Mouse (Mus musculus) stomach, postnatal 0 days (tissue): ENCODE results near the gene Cand2. TPM values are rescaled to one million over a fixed set of nuclear protein-coding genes. Genes with fewer than 3 reads are reported as not detected.

ENCODE experiments used
- ATAC-seq: fragments of 200-750 bp; cut with Nextera tagmentation; 2 replicates; pipeline ENCODE4 v1.8.0; 2017; ENCODE audit not compliant: low FRiP score, low TSS enrichment
- DNase-seq: peaks from one replicate; pipeline ENCODE4 v3.0.0-alpha.2; 2016; ENCODE audit warnings: low spot score
- H3K27ac ChIP-seq: fragments of 300-500 bp; sonication (generic); replicated peaks from 2 replicates; pipeline ENCODE4 v1.5.1; 2014; ENCODE audit warnings: mild to moderate bottlenecking, control low read depth
- H3K27me3 ChIP-seq: fragments of 300-500 bp; sonication (generic); 2 replicates; pipeline ENCODE4 v1.6.1; 2014; ENCODE audit warnings: low read length; ENCODE audit not compliant: control insufficient read depth, insufficient read depth
- H3K36me3 ChIP-seq: fragments of 300-500 bp; sonication (generic); 2 replicates; pipeline ENCODE4 v1.6.1; 2014; ENCODE audit warnings: low read length, mixed read lengths; ENCODE audit not compliant: control insufficient read depth, insufficient read depth
- H3K4me1 ChIP-seq: fragments of 300-500 bp; sonication (generic); replicated peaks from 2 replicates; pipeline ENCODE4 v1.6.1; 2014; ENCODE audit warnings: antibody characterized with exemption; ENCODE audit not compliant: control insufficient read depth, insufficient read depth
- H3K4me2 ChIP-seq: fragments of 300-500 bp; sonication (generic); replicated peaks from 2 replicates; pipeline ENCODE4 v1.6.1; 2014; ENCODE audit warnings: low read depth, mild to moderate bottlenecking, control low read depth, moderate library complexity
- H3K4me3 ChIP-seq: fragments of 300-500 bp; sonication (generic); 2 replicates; pipeline ENCODE4 v1.5.1; 2014; ENCODE audit warnings: low read depth, low read length, control low read depth
- H3K9ac ChIP-seq: fragments of 300-500 bp; sonication (generic); 2 replicates; pipeline ENCODE4 v1.6.1; 2014; ENCODE audit warnings: mild to moderate bottlenecking, low read length, control low read depth, mixed read lengths
- H3K9me3 ChIP-seq: fragments of 300-500 bp; sonication (generic); 2 replicates; pipeline ENCODE4 v1.6.1; 2016; ENCODE audit warnings: low read length; ENCODE audit not compliant: control insufficient read depth
- CTCF ChIP-seq: IDR thresholded peaks from 2 replicates; pipeline ENCODE4 v1.5.1; 2016; ENCODE audit warnings: antibody characterized with exemption, low read depth, mild to moderate bottlenecking, moderate library complexity
- EP300 ChIP-seq: optimal IDR thresholded peaks from 2 replicates; pipeline ENCODE3; 2016; ENCODE audit warnings: antibody characterized with exemption
- WGBS: fragments of 180-500 bp; shearing (Covaris S2); extraction: QIAGEN DNeasy Blood & Tissue Kit; methylation state at CpG from one replicate; pipeline ENCODE4 v1.1.7; 2014; 5-methylcytosine and 5-hydroxymethylcytosine counted together
- polyA plus RNA-seq: library from polyadenylated mRNA; unstranded; fragments of >200 nt; fragmentation: Nextera tagmentation; extraction: Ambion mirVana; gene quantifications from 2 replicates; pipeline ENCODE4 v1.2.1, GENCODE M21; 2015

The Cand2 gene
- polyA plus RNA-seq, 1 experiment from 2014 or later: 3.2 TPM

DNA sequence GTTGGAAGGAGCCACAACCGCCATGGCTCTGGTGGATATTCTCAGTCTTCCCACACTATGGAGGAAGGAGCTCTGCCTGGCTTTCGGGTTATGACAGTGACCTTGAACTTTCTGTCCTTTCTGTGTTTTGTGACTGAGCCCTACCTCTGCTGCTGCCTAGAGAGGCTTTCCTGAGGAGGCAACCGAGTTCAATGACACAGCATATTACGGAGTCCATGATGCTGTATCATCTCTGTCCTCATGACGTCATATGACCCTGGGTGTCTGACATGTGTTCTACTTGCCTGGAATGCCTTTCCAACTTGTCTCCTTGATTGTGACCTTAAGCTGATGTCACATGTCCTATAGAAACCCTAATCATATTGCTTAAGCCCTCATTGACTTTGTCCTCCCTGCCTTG is 35.3 kb upstream of the Cand2 start:
- Histone ChIP-seq H3K27me3 (no peaks in the 10 kb centered on the region), H3K9ac (no peak overlapping the region), H3K27ac (no peak overlapping the region), H3K9me3 (no peaks in the 10 kb centered on the region), H3K4me3 (no peak overlapping the region), H3K36me3 (no peaks in the 10 kb centered on the region), H3K4me2 (no peak overlapping the region), H3K4me1 (no peaks in the 10 kb centered on the region)
- 88% methylated on average over 5 of the region's 5 CpGs for WGBS
- ATAC-seq (no peak), DNase-seq (no peak)
- no peak for TF ChIP-seq CTCF
- no peak for TF ChIP-seq EP300

DNA sequence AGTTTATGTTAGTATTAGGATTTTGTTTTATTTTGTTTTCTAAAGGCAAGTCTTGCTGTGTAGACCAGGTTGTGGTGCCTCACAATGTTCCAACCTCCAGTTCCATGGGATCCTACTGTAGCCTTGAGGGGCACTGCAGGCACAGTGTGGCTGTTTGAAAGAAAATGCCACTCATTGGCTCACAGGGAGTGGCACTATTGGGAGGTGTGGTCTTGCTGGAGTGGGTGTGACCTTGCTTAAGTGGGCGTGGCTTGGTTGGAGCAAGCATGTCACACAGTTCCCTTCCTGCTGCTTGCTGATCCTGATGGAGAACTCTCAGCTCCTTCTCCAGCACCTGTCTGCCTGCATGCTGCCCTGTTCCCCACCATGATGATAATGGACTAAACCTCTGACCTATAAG is 30.8 kb upstream of the Cand2 start:
- Histone ChIP-seq H3K36me3 (no peaks in the 10 kb centered on the region), H3K9ac (no peak overlapping the region), H3K4me2 (no peak overlapping the region), H3K9me3 (no peaks in the 10 kb centered on the region), H3K4me3 (no peak overlapping the region), H3K4me1 (no peaks in the 10 kb centered on the region), H3K27me3 (no peaks in the 10 kb centered on the region), H3K27ac (no peak overlapping the region)
- ATAC-seq (peak; percentile 89), DNase-seq (peak; percentile 65)
- no peak for TF ChIP-seq CTCF
- TF ChIP-seq EP300: no peak
- 0% methylated on average over 1 of the region's 1 CpGs for WGBS

DNA sequence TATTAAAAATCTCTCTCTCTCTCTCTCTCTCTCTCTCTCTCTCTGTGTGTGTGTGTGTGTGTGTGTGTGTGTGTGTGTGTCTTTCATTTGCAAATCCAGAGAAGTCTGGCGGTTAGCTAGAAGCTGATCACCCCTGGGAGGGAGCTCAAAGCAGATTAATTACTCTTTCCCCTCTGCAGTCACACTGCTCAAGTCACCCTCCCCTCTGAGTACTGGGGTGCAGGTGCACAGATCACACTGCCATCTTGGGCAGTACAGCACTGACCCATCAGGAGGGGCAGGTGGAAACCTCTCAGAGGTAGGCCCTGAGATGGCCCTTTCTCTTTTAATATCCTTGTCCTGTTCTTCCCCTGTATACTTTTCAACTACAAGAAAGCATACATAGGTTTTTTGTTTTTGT is 28.0 kb upstream of the Cand2 start:
- Histone ChIP-seq H3K27ac (no peak overlapping the region), H3K4me3 (no peak overlapping the region), H3K9me3 (no peaks in the 10 kb centered on the region), H3K4me1 (no peaks in the 10 kb centered on the region), H3K27me3 (no peaks in the 10 kb centered on the region), H3K4me2 (no peak overlapping the region), H3K36me3 (no peaks in the 10 kb centered on the region), H3K9ac (no peak overlapping the region)
- ATAC-seq: no peak
- TF ChIP-seq CTCF (no peak), EP300 (no peak)
- DNase-seq: no peak
- 38% methylated on average over 1 of the region's 1 CpGs for WGBS

DNA sequence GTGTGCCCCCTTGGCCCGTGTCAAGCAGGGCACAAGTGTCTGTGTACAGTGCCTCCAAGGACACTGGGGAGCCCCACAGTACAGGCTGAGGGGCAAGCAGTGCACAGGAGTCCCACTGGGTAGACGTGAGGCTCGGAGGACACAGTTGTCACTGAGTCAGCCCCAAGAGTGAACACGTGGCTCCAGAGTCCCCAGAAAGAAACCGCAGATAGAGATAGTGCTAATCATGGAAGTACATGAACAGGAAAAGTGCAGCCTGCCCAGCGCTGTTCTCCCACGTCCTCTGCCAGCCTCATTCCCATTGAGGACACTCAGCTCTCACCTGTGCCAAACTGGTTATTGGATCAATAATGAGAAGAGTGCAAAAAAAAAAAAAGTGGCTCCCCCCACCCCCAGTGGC is 18.8 kb upstream of the Cand2 start:
- no peak for DNase-seq
- H3K4me3 ChIP-seq: no peak overlapping the region
- no peaks in the 10 kb centered on the region for H3K4me1 ChIP-seq
- H3K9ac ChIP-seq: no peak overlapping the region
- no peaks in the 10 kb centered on the region for H3K27me3 ChIP-seq
- no peak overlapping the region for H3K27ac ChIP-seq
- H3K36me3 ChIP-seq: no peaks in the 10 kb centered on the region
- ATAC-seq: no peak
- TF ChIP-seq EP300: no peak
- H3K4me2 ChIP-seq: no peak overlapping the region
- H3K9me3 ChIP-seq: no peaks in the 10 kb centered on the region
- 78% methylated on average over 7 of the region's 7 CpGs for WGBS

DNA sequence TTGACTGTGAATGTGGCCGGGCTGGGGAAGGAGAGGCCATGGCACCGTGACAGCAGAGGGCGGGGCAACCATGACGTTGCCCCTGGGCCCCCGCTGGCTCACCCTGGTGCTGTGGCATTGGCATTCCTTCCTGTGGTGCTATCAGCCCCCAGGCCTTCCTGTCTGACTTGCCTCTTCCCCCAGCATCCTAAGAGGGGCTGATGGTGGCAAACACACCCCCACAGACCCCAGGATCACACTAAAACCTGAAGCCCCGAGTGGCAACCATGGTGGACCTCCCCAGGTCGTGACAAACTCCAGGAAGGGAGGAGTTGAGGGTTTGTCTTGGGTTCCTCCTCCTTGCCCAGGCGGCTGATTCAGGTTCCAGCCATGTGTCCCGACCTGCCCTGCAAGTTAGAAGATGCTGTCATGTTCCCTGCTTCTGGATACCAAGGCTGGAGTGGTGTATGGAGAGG is 15.3 kb upstream of the Cand2 start:
- Histone ChIP-seq H3K27me3 (no peaks in the 10 kb centered on the region), H3K36me3 (no peaks in the 10 kb centered on the region), H3K4me3 (no peak overlapping the region), H3K27ac (peak overlapping the region; percentile 90), H3K4me1 (no peaks in the 10 kb centered on the region), H3K9me3 (no peaks in the 10 kb centered on the region), H3K4me2 (peak overlapping the region; percentile 42), H3K9ac (peak overlapping the region; percentile 41)
- WGBS: 38% methylated on average over 9 of the region's 9 CpGs
- TF ChIP-seq CTCF: no peak
- no peak for TF ChIP-seq EP300
- DNase-seq (peak; percentile 76), ATAC-seq (peak; percentile 76)

DNA sequence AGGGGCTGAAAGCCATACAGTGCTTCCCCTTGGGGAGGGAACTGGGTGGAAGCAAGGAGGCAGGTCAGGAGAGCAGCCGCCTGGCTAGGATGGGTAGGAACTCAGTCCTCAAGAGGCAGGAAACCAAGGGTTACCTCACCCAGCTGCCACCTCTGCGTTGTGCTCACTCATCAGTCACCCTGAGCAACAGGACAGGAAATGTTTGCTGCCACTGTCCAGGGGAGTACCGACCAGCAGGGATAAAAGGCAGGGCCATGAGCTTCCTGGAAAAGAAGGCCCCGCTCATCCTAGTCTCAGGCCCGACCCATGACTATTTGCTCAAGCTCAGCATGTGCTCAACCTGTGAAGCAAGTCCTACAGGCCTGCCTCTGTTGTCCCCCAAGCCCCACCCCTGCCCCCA is 14.9 kb upstream of the Cand2 start:
- 41% methylated on average over 5 of the region's 5 CpGs for WGBS
- H3K36me3 ChIP-seq: no peaks in the 10 kb centered on the region
- ATAC-seq: peak; percentile 65
- peak overlapping the region; percentile 90 for H3K27ac ChIP-seq
- no peak overlapping the region for H3K9ac ChIP-seq
- no peaks in the 10 kb centered on the region for H3K27me3 ChIP-seq
- H3K4me3 ChIP-seq: no peak overlapping the region
- DNase-seq: peak; percentile 42
- H3K4me1 ChIP-seq: no peaks in the 10 kb centered on the region
- no peaks in the 10 kb centered on the region for H3K9me3 ChIP-seq
- H3K4me2 ChIP-seq: peak overlapping the region; percentile 25; the same call in 1 of the 2 replicates
- TF ChIP-seq EP300 (no peak), CTCF (no peak)
